Mouse (Mus musculus): ENCODE measurements around the gene Snrnp25.

DNA sequence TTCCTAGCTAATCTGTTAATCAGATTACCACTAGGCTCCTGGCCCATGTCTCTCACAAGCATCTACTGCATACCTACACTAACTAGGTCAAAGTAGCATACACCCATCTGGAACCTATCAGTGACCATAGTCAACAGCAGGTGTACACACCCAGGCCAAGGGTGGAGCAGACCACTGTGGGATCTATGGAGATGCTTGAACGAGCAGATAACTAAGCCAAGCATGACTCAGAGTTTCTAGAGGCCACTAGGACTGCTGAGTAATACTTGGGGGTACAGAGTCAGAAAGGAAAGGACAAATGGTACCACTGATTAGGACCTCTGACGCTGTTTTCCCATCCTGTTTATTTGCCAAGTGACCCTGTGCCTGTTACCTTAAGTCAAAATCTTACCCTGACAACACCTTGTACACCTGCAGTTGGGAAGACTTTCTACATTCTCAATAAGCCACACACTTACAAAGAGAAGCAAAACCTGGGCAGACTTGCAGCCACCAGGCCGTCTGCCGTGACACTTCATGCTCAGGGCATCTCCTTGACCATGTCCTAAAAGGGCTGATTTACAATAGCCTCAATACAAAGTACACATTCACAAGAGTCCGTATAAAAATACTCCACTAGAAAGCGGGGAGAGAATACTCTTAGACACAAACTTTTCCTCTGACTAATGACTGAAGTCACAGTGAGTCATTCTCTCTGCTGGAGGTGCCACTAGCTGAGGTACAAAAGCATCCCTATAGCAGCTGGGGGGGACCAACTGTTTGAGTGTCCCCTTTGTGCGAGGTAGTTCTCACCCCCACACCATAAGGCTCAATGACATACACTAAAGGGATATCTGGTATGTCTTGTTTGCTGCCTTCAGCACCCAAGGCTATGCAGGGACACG, 45.9 kb downstream of the Snrnp25 start:
- TF ChIP-seq POLR2A (IDR thresholded peaks at IDR 0.05; ENCODE audit: borderline replicate concordance, control insufficient read depth, low read depth, low read length) (no peak), CTCF (IDR thresholded peaks at IDR 0.05; ENCODE audit: control insufficient read depth, insufficient read depth, low read length) (no peak)

Measured in bone marrow, adult 2 months (tissue).